Mouse (Mus musculus): Measurements from ENCODE around the gene Enpp3.

The Enpp3 gene

DNA sequence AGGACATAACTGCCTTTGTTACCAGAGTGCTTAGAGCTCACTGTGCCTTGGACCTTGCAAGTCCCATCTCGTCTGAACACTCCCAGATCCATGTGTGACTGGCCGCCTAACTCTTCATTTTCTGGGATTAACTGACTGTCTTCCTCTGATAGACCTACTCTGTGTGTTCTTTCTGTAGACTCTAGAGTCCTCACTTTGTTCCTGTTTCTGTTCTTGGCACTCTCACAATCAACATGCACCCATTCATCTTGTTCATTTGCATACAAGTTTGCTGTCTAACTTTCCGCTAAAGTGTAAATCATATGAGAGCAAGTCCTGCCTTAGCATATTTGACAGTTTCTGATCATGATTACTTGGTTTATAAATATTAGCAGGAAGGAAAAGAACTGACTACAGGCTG, 79.4 kb downstream of the Enpp3 start:
- DNase-seq (ENCODE audit: low spot score): no peak

DNA sequence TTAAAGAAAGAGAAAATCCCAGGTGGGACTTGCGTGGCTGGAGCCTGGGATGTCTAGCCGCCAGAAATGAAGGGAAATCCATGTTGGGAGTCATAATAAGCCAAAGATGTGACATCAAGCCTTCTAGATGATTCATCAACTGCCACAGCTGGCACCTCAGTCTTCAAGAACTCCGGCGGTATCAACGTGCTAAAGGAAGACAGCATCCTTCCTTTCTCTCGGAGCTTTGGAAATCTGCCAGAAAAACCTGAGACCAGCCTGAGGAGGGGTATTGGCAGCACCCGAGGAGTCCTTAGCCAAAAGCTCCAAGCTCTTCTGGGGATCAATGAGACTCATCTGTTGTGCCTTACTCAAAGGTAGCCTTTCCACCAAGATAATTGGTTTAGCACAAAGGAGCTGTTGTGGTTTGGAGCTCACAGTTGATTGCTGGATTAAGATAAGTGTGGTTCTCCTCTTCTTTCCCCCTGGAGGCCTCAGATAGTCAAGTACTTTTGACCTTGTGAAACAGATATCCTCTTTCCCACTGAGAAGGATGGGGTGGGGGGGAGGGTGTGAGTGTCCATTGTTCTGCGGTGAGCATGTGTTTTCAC, 84.2 kb downstream of the Enpp3 start:
- DNase-seq (ENCODE audit: low spot score): no peak

DNA sequence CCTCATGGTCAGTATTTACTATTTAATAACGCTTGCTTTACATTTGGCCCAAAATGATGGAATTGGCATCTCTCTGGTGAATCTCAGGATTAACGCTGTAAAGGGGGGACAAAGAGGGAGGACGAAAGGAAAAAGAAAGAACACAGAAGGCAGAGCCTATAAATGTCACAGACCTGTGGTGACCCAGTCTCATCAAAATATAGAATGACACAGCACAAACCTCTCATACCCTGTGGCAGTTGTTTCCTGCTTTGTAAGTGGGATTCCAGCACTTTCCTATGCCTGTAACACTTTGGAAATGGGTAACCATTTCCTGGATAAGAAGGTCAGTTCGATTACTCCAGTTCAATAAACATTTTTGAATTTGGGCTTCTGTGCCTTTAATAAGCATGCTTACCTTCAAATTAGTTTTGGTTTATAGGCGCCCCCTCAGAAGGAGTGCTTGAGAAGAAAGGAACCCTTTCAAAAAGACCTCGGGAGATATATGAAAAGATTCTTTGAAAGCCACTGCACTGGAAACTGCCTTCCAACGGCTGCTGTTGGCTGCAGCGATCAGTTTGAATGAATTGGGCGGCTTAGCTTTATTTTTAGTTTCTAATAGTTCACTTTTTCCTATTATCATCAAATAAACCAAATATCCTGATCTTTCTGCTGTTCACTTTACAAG, 87.6 kb downstream of the Enpp3 start:
- DNase-seq (ENCODE audit: low spot score): no peak

DNA sequence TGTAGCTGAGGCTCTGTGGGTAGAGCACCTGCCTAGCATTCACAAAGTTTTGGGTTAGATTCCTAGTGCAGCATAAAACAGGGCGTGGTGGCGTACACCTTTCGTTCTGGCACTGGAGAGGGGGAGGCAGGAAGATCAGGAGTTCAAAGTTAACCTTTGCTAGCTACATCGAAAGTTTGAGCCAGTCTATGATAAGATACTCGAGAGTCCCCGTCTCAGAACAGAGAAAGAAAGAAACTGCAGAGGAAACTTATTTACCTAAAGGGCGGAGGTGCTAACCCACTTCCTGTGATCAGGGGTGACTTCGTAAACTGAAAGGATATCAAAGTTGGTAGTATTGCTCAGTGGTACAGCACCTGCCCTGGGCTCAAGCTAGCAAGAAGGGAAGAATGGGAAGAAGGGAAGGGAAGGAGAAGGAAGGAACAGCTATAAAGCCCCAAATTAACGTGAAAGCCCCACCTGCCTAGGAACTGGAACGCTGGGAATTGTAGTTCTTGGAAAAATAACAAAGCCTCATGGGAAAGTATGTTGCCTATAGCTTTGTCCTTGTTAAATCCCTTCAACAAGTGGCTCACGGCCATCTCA, 88.3 kb downstream of the Enpp3 start:
- DNase-seq (ENCODE audit: low spot score): no peak

DNA sequence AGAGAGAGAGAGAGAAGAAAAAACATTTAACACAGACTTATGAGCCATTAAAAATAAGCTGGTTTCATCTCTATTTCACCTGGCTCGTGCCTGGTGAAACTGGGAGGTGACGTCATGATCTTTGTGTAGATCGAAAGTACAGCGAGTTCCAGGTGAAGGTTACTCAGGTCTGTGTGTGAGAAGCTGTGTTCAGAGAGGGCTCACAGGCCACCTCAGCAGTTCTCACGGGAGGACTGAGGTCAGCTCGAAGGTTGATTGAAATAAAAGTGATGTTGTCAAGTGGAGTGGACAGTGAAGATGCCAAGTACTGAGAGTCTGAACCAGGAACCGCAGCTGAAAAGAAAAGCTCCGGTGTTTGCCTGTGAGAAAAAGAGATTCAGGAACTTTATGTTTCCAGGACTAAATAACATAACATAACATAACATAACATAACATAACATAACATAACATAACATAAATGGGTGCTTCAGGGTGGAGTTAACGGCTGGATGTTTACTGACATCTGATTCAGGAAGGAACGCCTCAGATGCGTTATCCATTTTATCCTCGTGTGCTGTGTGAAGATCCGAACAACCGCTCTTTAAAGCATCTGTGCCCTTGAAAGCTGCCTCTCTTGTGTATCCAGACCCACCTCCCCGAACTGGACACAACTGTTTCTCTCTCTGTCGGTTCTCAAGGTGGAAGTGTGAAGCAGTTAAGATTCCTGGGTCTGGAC, 88.9 kb downstream of the Enpp3 start:
- DNase-seq (ENCODE audit: low spot score): no peak

DNA sequence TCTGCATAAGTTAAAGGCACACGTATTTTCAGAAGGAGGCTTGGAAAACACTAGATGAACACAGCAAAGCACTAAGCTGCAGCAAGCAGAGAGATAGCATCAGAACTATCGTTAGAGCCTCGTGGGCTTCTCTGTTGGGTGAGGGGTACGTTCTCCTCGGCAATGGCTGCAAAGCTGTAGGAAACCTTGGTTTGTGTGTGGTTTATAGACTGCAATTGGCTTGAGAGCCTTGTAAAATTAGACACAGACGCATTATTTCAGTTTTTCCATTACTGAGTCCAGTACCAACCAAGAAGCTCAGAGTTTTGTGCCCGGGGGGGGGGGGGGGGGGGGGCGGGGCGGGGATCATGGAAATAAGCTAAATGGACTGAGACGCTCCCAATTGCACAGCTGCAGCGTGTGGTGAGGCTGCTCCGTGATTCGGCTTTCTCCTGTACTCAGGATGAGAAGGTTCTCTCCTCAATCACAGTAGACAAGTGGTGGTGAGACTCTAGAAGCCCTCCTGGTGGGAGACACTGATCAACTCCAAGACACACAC, 99.6 kb downstream of the Enpp3 start:
- DNase-seq (ENCODE audit: low spot score): no peak

DNA sequence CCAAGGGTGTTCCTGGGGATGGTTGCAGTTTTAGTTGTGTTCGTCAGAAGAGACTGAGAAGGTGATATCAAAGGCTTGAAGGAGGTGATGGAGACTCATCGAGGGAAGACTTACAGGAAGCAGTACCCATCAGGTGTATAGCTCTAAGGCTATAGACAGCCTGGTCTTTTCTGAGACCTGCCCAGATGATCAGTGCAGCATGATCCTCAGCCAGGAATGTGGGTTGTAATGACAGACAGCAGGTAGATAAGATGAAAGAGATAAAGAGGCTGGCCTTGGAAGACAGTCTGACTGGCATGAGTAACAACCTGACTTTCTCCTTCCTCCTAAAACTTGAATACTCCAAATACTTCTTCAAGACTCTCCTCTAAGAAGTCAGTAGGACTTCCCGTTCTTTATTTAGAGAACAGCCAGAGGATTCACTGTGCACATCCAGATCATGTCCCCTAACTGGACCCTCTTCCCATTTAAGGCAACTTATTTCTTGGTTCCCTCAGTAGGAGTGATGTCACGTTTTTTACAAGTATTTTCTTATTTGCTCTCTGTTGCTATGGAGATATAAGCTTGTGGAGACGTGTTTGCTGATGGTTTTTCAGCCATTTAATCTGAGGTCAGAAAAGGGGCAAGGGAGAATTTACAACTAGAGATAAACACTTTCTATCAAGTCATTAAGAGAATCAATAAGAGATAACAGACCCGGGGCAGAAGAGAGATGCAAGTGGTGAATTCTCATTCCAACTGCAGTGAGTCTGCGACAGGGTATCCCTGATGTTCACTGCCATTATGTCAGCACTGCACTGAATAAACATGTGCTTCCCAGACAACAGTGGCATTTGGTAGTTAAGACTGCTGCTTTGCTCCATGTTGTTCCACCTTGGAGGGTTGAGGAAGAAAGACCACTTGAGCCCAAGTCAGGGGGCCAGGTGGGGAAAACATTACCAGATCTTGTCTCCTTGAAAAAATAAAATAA, 101.1 kb downstream of the Enpp3 start:
- DNase-seq (ENCODE audit: low spot score): no peak

DNA sequence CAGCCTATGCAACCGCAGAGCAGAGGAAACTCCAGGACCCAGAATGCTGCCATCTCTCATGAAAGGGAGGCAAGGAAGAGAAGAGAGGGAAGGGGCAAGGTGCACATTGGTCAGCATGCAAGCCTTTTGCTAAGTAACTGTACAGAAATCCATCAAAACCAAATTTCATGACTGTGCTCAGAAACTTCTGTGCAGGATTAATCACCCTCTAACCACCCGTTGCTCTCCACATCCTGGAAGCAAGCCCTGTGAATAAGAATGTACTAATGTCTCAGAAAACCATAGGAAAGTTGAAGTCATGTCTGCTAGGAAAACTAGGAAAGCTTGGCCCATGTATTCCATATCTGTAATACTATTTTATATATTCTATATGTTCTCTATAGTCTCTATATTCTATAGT, 103.5 kb downstream of the Enpp3 start:
- DNase-seq (ENCODE audit: low spot score): no peak

DNA sequence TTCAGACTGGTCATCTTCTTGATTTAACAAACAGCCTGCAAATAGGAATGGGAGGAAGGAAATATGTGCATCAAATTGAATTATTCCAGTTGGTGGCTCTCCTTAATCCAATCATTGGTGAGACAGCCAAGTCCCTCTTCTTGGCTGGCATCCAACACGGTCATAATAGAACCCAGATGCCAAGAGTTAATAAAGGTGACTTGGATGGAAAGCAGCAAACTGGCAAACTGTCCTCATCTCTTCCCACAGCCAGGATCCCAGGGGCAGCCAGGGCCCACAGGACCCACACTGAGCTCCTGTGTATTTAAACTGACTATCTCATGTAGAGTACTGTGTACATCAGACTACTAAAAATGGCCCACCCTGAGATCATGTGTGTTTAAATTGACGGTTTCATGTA, 104.2 kb downstream of the Enpp3 start:
- DNase-seq (ENCODE audit: low spot score): no peak

DNA sequence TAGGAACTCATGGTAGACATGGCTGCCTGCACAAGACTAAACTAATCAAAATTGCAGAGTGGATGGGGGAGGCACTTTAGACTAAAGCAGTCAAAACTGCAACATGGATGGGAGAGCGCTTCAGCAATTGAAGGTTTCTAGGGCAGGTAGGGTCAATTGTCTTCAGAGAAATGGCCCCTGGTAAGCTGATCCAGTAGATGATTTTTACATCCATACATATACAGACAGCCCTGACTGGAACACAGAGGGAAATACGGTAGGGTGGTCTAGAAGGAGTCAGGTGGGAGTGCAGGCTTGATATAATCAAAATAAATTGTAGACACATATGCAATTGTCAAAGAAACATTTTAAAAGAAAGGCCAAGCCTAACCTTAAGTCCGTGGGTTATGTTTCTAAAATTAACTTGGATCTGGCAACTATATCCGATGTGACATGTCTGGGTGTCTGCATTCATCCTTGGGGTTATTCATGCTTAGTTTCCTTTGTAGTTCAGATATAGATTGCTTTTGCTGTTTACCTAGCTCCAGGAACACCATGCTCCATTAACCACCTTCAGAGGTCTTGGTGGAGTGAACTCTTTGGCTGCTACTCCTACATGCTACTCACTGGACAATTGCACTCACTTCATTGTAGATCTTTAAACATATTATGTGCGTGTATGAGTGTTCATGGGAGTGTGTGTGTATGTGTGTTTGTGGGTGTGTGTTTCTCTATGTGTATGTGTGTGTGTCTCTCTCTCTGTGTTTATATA, 107.4 kb downstream of the Enpp3 start:
- DNase-seq (ENCODE audit: low spot score): no peak

DNA sequence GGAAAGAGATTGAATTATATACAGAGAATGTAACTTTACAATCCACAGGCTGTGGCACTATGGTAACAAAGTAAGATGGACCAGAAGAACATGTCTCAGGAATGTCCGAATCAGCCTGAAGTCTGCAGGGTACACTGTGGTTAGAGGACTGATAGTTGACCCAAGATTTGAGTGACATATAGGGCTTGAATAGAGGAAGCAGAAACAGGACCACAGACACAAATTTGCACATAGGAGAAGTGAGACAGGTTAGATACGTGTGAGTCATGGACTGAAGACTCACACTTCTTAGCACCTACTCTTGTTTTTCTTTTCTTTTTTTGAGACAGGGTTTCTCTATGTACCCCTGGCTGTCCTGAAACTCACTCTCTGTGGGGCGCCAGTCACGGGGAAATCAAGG, 115.1 kb downstream of the Enpp3 start:
- no peak for DNase-seq (ENCODE audit: low spot score)

DNA sequence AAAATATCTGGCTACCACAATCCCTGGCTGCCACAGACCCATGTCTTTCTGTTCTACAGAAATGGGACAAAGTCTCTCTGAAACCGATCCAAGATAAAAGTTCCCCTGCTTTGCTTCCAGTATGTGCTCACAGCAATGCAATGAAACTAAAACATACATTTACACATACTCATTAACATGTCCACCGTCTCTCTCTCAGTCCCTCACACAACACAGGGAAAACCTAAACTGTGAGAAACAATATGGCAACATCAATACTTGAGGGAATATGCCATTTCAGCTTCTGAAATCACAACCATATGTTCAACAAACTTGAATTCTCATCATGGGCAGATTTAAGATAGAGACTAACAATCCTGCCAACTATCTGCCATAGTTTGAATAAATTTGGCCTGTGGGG, 117.4 kb downstream of the Enpp3 start:
- no peak for DNase-seq (ENCODE audit: low spot score)

Measured in urinary bladder, postnatal 10 days (tissue).